Mouse (Mus musculus): ENCODE data around the gene D16Ertd472e.

The D16Ertd472e gene

DNA sequence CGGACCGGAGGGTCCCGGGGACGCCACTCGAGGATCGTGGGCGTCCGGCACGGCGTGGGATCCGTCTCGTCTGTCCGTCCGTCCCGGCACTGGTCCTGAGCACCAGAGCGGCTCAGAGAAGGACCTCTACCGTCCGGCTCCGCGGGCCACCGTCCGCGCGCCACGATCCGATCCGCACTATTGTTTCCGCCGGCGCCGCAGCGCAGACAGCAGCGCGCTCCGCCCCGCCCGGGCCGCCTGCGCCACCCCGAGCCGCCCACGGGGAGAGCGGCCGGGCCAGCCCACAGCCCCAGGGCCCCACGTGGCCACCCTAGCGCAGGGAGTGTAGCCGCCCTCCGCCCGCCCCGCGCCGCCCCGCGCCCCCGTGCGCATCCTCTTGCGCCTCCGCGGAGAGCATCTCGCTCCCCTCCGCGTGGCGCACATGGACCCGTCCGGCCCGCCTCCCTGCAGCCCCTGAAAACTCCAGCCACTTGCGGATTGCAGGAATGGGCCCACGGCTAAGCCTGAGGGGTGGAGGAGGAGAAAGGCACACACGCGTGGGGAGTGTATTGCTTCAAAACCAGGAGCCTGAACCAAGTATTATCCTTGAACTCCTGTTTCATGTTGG is at the start of gene D16Ertd472e:
D16Ertd472e (minus strand) TSS at position 231 of the 607 bp plus-strand sequence.
- peak; percentile 40 for DNase-seq (ENCODE audit: low spot score)

DNA sequence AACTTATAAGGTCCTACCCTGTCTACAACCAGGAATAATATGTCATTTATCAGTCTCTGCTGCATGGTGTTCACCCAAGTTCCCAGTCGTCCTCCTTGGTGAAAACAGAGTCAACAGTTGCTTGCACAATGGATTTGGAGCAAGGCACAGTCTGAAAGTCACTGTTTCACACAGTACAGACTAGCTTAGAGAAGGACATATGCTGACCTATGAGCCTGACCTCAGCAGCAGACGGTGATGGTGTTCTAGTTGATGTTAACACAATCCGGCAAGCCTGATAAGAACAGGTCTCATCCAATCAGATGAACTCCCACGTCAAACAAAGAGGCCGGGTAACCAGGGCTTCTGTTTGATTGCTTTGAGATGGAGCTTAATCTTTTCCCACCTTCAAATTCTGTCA is 46.2 kb upstream of the D16Ertd472e start:
- DNase-seq (ENCODE audit: low spot score), result no peak

DNA sequence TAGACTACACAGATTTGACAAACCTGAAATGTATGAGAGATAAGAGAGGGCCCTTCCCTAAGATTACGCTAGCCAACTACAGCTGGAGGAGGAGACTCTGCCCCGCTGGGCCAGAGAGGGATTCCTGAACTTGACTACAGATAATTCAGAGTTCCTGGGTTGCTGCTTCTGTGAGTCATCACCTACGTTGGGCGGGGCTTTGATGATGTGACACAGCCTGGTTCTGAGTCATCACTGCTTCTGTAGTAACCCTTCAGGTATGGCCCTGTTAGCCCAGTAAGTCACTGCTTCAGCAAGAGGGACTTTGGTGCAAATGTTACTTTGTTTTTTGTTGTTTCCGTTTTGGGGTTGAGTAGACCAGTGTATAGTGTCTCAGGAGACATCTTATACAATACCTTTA is 42.9 kb upstream of the D16Ertd472e start:
- DNase-seq (ENCODE audit: low spot score), result no peak

DNA sequence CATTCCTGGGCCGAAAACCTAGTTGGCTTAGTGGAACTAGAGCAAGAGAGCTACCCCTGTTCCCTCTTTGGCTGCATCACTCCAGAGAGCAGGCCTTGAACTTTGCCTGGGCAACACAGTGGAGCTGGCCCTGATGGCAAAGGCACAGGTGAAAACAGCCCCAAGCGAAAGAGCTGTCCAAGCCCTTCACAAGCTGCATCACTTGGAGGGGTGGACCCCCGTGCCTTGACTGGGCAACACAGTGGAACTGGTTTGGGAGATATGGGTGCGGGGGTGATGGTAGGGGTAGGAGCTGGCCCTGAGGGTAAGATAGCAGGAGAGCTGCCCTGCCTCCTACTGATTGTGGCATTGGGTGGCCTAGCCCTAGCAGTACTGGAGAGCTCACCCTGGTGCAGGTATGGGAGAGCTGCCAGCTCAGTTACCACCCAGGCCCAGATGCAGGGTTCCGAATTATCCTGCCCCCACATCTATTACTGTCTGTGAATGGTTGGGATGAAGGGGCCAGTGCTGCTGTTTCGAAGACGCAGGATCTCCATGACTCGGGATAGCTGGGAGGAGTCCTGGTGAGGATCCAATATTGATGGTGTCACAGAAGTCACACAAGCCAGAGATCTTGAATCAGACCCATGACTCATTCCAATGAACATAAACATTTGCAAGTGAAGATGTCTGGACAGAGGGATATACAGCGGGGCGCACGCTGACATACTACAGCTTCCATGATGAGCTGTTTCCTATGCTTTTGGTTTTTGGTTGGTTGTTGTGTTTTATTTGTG is 41.4 kb upstream of the D16Ertd472e start:
- no peak for DNase-seq (ENCODE audit: low spot score)

DNA sequence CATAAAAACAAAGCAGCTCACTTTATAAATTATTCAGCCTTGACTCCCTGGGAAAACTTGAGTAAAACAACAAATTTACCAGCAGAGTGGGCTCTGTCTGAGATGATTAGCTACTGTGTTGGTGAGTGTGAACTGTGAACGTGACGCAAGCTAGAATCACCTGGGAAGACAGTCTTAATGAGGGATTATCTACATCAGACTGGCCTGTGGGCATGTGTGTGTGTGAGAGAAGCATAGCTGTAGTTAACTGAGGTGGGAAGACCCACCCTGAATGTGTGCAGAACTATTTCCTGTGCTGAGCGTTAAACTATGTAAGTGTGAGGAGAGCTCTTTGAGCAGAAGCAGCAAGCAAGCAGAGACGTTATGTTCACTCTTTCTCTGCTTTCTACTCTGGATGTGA is 29.7 kb upstream of the D16Ertd472e start:
- DNase-seq (ENCODE audit: low spot score), result no peak

DNA sequence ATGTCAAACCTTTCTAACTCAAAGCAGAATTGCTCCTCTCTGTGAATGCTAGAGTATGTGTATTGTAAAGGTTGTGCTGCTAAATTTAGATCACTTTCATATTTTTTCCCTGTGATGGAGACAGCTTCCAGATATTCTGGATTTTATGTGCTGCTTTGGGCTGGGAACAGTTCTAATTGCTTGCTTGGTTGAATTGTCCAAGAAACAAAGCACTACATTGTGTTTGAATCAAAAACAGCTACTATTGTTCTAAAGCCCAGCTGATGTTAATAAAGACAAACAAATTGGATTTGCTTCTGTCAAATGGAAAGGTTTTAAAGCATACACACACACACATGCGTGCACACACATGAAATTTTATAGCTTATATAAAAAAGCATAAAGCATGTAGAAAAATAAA is 22.4 kb upstream of the D16Ertd472e start:
- no peak for DNase-seq (ENCODE audit: low spot score)

DNA sequence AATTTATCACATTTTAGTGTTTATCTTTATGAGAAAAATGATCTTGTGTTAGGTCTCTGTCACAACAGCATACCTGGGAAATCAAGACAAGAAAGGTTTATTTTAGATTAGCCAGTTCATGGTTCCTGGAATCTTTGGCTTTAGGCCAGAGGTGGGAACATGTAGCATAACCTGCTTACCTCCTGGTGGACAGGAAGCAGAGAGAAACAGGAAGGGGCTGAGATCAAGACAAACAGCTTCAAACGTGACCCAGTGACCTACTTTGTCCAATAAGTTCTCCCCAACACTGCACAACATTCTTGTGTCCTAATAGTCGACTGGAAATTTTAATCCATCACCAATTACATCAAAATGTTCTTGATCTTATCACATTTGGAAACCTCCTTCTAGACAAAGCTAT is 19.9 kb upstream of the D16Ertd472e start:
- no peak for DNase-seq (ENCODE audit: low spot score)

DNA sequence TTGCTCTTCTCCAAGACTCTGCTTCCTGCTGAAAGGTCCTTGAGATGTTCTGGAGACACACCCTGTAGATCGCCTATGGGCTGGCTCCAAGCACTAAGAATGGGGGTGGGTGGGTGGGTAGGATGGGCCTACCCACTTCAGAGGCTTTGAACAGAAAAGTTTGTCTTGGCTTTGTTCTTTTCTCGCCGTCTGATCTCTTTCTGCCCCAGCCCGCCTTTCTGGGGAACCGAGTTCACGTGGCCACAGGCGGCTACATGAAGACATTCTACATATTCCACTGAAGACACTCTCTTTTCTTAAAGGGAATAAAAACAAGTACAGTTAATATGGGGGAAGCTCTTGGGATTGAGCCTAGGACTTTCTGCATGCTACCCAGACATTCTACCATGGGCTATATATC is 19.3 kb upstream of the D16Ertd472e start:
- DNase-seq (ENCODE audit: low spot score), result no peak

DNA sequence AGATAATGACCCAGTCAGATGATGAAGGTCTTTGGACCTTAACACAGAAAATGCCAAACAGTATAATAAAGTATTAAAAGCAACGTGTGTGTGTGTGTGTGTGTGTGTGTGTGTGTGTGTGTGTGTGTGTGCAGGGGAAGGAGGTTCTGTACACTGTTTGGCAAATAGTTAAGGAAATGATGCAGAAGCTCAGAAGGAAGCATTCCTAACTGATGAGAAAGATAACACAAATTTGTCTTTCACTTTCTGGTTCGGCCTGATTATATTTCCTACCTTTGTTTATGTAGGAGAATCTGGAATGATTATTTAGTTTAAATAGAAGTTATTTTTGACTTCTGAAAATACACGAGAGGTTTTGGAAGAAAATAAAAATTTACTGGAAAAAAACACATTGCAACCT is 17.6 kb upstream of the D16Ertd472e start:
- DNase-seq (ENCODE audit: low spot score), result no peak

DNA sequence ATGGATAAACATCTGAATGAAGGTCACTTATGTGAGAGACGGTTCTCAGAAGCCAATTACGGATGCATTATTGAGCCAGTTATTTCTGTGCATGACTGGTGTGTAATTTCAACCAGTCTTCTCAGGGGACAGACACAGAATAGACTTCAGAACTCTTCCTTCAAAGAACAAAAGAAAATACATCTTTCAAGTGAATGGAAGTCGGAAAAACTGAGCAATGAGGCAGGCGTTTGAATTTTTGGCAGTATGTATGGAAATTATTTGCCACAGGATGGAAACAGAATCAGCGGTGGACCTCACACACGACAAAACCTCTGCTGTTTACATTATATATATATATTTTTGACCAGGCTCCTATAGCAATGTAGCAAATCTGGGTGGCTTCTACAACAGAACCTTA is 14.6 kb upstream of the D16Ertd472e start:
- DNase-seq (ENCODE audit: low spot score), result no peak

DNA sequence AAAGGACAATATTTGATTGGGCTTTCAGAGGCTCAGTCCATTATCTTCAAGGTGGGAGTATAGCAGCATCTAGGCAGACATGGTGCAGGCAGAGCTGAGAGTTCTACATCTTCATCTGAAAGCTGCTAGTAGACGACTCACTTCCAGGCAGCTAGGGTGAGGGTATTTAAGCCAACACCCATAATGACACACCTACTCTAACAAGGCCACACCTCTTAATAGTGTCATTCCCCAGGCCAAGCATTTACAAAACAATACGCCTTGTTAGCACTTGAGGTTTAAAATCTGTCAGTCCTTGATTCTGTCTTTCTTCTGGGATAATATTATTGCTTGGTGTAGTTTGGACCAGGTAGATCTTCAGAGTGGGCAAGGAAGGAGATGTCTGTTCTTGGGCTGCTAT is 12.3 kb upstream of the D16Ertd472e start:
- no peak for DNase-seq (ENCODE audit: low spot score)

DNA sequence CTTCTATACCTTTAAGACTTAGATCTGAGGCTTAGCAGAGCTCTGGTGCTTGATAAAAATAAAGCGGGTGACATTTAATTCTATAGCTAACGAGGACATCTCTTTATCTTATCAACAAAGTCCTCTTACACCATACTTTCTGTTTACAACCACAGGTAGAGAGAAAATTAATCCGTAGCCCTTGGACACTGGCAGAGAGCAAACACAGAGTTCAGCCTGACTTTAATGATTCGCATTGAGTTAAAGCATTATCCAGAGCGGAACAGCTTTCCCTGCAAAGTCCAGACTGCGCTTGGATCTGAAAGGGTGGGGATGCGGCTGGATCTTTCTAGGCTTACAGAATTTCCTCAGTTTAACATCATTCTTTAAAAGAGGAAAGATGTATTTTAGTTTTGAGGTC is 10.1 kb upstream of the D16Ertd472e start:
- no peak for DNase-seq (ENCODE audit: low spot score)

DNA sequence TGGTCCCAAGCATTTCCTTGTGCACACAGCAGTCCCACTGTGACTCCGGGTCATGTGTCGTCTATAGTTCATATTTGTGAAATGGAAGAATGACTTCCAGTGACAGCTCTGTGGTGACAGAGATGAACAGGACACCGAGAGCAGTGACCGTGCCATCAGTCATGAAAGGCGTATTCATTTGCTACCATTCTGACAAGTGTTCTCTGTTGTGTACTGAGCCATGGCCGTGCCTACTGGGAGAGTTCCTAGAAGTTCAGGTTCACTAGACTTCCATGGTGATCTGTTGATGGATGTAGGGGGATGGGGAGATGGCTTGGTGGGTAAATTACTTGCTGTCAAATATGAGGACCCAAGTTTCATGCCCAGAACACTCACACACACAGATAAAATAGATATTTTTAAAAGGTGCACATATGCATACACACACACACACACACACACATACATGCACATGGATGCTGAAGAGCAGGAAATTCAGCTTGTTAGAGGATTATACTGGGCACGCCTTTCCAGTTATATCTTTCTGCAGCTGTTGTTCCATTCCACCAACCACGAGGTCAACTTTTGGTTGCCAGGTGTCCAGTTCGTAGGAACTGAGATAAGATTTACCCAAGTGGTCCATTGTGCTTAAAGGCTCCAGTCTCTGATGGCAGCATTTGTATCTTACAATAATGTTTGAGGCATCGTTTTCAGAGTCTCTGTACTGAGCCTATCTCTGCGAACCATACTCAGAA is 9.3 kb upstream of the D16Ertd472e start:
- no peak for DNase-seq (ENCODE audit: low spot score)

DNA sequence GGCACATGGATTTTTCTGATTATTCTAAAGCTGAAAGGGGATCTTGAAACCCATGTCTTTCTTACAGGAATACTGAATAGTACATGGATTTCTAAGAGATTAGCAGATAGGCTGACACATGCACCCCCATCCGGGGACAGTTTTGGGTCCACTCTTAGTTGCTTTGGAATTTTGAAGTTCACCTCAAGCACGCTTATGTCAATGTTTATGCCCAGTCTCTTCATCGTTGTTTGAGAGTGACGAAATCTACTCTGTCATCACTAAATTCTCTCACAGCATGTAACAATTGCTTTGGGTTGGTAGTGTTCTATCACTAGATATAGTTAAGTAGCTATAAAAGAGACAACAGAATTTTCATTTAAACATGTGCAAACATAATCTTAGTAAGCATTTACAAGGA is 8.7 kb upstream of the D16Ertd472e start:
- DNase-seq (ENCODE audit: low spot score), result no peak

DNA sequence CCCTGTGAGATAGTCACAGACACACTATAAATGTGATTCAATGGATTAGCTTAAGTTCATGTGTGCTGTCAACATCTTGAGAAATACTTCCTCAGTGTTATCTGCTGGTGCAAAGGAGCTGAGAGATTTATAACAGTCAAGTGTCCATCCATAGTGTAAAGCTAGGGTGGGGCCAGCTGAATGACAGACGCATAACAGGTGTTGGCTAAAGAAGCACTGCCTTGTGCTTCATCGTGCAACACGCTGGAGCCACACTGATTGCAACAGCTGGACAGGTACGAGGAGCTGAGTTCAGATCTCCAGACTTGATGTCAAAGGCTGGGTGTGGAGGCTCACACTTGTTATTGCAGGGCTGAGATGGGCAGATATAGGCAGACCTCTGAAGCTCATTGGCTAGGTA is 7.5 kb upstream of the D16Ertd472e start:
- no peak for DNase-seq (ENCODE audit: low spot score)

DNA sequence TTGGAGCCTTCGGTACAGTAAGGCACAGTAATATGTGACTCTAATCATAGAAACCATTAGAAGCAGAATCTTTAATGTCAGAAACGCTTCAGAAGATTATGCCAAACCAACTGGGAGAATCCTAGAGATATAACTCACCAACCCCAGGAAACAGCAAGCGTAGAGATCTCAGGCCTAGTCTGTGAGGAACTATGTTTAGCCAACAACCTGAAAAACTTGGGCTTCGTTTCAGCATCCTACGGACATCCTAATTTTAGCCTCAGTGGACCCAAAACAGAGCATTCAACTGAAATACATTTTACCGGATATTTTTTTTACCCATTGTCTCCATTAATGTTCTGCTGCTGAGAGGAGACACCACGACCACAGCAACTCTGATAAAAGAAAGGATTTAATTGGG is 3.9 kb upstream of the D16Ertd472e start:
- no peak for DNase-seq (ENCODE audit: low spot score)

DNA sequence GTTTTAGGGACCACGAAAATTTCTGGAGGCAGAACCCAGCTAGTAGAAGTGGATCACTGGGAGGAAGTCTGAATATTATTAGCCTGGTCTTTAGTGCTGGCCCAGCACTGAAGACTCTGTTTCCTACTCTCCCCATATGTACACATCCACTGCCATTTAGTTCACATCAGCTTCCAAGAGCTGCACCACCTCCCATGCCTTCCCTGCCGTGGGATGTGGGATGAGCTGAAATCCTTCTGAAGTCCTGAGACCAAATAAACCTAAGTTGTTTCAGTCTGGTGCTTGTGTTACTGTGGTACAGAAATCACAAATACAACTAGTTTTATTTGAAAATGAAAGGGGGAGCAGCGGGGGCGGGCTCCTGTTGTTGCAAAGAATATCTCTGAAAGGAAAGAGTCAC is 2.9 kb upstream of the D16Ertd472e start:
- no peak for DNase-seq (ENCODE audit: low spot score)

DNA sequence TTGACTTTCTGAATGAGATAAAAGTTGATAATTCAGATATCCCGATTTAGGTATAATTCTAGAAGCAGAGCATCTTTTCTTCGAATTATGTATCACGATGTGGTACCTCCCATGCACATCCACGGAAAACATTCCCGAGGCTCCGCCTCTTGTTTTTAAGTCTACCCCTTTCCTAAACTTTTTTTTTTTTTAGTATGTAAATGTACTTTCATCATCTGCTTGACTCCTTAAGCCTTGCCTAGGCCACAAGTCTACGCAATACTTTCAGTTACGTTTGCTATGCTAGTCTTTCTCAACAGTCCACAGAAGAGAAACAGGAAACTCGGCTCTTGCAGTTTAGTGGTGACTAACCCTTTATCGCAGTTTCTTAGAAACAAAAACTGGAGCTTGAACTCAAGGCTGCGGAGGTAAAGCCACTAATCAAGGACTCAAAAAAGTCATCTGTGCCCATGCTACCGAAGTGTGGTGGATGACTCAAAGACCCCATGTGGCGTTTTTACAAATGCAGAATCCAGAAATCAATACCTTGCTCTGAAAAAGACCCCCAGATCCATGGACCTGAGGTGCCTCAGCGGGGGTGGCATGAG is 670 bp upstream of the D16Ertd472e start:
- DNase-seq (ENCODE audit: low spot score), result no peak

DNA sequence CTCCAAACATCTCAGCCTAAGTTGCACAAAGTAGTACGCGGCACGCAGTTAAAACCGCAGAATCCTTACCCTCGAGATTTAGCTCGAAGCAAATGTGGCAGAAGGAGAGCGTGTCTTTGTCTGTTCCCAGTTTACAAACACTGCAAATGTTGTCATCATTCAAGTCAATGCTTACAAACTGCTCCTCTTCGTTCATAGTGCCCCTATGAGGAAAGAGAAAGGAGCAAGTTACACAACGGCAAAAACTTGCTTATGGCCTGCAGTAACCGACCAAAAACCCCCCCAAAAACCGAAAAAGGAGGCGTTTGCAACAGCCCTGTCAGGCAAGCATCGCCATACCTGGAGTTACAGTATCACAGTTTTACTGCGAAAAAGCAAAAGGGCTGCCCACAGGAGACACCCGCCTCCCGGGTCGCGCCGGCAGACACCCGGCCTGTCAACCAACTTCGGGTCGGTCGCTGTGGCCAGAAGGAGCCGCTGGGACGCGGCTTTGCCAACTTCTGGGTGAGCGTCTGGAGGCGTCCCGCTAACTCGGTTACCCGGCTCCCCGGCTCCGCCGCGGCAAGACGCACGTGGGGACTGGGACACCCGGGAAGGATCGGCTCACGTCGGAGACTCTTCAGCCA is 543 bp downstream of the D16Ertd472e start:
- DNase-seq (ENCODE audit: low spot score), result peak; percentile 21

DNA sequence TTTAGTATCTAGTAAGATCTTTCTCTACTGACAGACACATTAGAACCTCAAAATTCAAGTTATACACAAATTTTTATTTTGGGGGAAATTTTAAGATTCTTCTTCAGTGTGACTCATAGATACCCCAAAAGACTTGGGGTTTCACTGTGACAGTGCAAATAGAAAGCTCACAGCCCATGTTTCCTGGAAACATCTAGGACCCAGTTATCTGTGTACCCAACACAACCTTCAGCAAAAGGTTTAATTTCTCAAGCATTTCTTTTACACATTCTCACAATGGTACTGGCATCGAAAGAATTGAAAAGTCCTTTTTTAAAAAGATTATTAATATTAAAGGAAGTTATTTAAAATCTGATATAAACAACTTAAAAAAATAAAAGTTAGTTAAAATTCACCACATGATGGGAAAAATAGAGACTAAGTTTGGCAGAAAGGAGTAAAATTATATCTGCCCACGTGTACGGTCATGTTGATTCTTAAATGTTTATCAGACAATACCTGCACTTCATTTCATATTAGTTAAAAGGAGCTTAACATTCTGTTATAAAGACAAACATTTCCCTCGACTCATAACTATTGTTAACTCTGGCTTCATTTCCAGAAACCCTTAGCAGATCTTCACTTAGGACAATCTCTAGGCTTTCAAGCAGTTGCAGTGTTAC is 1.2 kb downstream of the D16Ertd472e start:
- no peak for DNase-seq (ENCODE audit: low spot score)

DNA sequence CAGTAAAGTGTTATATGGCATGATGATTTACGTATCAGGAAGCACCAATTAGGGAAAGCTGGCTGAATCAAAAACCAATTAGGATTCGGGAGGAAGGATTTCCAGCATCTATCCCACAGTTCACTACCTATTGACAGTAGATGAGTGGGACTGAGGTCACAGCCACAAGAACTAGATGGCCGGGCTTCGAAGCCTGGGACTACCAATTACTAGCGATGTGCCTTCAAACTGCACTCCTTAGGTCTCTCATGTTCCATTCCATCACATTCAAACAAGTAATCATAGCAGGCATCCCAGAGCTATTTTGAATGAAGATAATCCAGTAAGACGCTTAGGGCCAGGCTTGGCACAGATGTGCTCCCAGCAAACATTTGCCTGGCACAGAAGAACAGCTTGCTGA is 2.3 kb downstream of the D16Ertd472e start:
- no peak for DNase-seq (ENCODE audit: low spot score)

DNA sequence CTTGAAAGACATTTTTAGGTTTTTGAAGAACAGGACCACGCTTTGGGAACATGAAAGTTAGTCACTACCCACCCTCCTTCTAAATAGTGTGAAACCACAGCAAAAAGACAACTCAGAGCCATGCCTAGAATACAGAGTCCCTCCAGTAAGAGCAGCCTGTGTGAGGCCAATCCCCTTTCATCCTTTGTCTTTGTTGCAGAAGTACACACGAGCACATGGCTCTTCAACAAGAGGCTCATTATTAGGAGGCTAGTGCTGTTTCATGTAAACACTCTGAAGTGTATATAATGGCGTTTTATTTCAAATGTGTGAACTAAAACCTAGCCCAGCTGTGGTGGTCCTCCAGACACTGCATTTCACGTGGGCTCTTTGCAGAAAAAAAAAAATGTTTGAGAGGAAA is 3.5 kb downstream of the D16Ertd472e start:
- DNase-seq (ENCODE audit: low spot score), result no peak

All from urinary bladder, postnatal 10 days (tissue).